Mouse (Mus musculus): ENCODE measurements around the gene Arih1. TPM values are rescaled to one million over a fixed set of nuclear protein-coding genes. Genes with fewer than 3 reads are reported as not detected.
A peak's percentile ranks its signal among the peaks of the same experiment; 100 is the strongest.

The Arih1 gene
- polyA plus RNA-seq, 1 experiment from 2014 or later, result 22.2 TPM

DNA sequence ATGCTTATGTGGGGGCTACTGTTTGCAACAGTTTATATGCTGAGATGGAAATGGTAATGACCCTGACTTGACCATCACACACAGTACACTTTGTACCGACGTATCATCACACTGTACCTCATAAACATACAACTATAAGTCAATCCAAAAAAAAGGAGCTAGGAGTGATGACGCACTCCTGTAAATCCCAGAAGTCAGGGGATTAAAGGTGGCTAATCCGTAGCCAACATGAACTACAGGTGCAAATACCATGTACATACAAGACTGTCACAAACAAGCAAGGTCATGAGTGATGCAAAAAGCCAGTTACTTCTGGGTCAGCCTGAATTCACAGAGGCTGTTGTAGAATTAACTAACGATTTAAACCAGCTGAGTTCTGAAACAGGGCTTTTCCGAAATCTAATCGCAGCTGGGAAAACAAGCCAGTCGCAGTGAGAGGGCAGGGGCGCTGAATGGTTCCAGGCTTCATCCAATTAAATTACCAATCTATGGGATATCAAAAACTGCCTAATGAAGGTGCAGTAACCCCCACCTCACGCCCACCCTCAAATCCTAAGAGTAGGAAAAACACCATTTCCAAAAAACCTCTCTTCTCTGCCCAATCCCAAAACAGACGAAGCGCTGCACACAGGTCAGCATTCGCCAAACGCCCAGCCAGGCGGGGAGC is 133.7 kb downstream of the Arih1 start:
- Histone ChIP-seq H3K36me3 (no peaks in the 10 kb centered on the region), H3K4me3 (peak overlapping the region; percentile 79), H3K4me1 (peaks cover 2% of the 10 kb centered on the region; the same call in 1 of the 2 replicates), H3K27me3 (ENCODE audit: insufficient read depth, poor library complexity, severe bottlenecking) (no peaks in the 10 kb centered on the region), H3K9me3 (no peaks in the 10 kb centered on the region), H3K27ac (peak overlapping the region; percentile 90)
- no peak for DNase-seq (ENCODE audit: low spot score)
- 11% methylated on average over 15 of the region's 15 CpGs for WGBS

- DNase-seq (ENCODE audit: low spot score), result no peak
- H3K36me3 ChIP-seq, result peaks cover 14% of the 10 kb centered on the region
- no peaks in the 10 kb centered on the region for H3K9me3 ChIP-seq
- no peaks in the 10 kb centered on the region for H3K4me1 ChIP-seq
- no peak overlapping the region for H3K27ac ChIP-seq
- H3K4me3 ChIP-seq, result no peak overlapping the region
- H3K27me3 ChIP-seq (ENCODE audit: insufficient read depth, poor library complexity, severe bottlenecking), result no peaks in the 10 kb centered on the region
- 66% methylated on average over 2 of the region's 2 CpGs for WGBS
Measured at GRCm38 (mm10) chr9:59346176-59346575, 140.2 kb downstream of the Arih1 start.

DNA sequence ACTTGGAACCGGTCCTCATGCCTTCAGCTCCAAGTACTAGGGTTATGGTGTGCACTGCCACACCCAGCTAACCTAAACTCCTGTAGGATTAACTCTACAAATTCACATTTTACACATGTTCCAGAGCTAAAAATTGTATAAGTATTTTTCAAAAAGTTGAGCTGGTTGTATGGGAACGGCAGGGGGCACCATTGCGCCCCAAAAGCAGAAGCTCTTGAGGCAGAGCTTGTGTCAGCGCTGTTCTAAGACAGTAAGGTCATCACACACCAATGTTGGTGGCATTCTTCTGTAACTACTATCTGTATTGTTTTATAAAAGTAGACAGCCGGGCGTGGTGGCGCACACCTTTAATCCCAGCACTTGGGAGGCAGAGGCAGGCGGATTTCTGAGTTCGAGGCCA is 146.4 kb downstream of the Arih1 start:
- H3K4me1 ChIP-seq, result no peaks in the 10 kb centered on the region
- H3K27ac ChIP-seq, result no peak overlapping the region
- peaks cover 22% of the 10 kb centered on the region for H3K36me3 ChIP-seq
- DNase-seq (ENCODE audit: low spot score), result no peak
- no peak overlapping the region for H3K4me3 ChIP-seq
- 74% methylated on average over 9 of the region's 9 CpGs for WGBS
- no peaks in the 10 kb centered on the region for H3K9me3 ChIP-seq
- H3K27me3 ChIP-seq (ENCODE audit: insufficient read depth, poor library complexity, severe bottlenecking), result no peaks in the 10 kb centered on the region

DNA sequence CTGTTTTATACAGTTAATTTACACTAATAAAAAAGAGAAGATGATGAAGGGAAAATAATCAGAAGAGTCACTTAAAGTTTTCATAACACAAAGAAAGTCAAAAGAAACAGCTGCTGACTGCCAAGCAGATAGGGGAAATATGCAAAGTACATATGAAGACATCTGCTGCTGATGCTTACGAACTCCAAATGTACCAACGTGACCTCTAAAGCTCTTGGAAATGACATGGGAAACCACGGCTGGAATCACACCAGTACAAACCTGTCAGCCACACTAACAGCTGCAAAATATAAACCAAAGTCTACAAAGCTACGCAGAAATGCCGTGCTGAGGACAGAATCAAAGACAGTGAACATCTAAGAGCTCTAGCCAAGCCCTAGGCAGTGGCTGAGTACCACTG is 147.3 kb downstream of the Arih1 start:
- Histone ChIP-seq H3K4me1 (no peaks in the 10 kb centered on the region), H3K27me3 (ENCODE audit: insufficient read depth, poor library complexity, severe bottlenecking) (no peaks in the 10 kb centered on the region), H3K36me3 (peaks cover 22% of the 10 kb centered on the region), H3K9me3 (no peaks in the 10 kb centered on the region), H3K27ac (no peak overlapping the region), H3K4me3 (no peak overlapping the region)
- 90% methylated on average over 5 of the region's 5 CpGs for WGBS
- DNase-seq (ENCODE audit: low spot score), result no peak

DNA sequence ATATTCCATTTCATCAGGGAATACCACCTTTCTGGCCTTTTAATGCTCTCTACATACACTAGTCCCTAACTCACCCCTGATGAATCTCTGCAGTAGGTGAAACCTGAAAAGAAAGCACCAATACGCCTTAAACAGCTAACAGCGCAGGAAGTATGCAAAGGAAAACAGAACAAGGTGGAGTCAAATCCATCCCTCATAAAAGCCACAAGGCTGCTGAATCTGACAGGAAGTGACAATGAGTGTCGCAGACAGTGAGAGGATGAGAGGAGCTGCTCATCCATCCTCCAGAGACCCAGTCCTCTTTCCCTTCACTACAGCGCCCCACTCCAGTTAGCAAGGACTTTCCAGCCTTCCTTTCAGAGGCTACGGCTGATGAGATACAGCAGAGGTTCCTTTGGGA is 148.0 kb downstream of the Arih1 start:
- Histone ChIP-seq H3K27me3 (ENCODE audit: insufficient read depth, poor library complexity, severe bottlenecking) (no peaks in the 10 kb centered on the region), H3K27ac (no peak overlapping the region), H3K36me3 (peaks cover 22% of the 10 kb centered on the region), H3K4me1 (no peaks in the 10 kb centered on the region), H3K9me3 (no peaks in the 10 kb centered on the region), H3K4me3 (no peak overlapping the region)
- no peak for DNase-seq (ENCODE audit: low spot score)
- WGBS, result 80% methylated on average over 5 of the region's 5 CpGs

Other genes starting within 250 kb of the Arih1 start
- 31.7 and 38.4 TPM in 2 replicates for gene Adpgk, start 195.1 kb downstream of the Arih1 start, polyA plus RNA-seq (2016; fragmentation: Nextera tagmentation; extraction: Ambion mirVana)
- gene Bbs4, start 133.1 kb downstream of the Arih1 start, polyA plus RNA-seq (2016; fragmentation: Nextera tagmentation; extraction: Ambion mirVana), result 8.6 and 9.6 TPM in 2 replicates
- gene Hexa, start 52.9 kb upstream of the Arih1 start, polyA plus RNA-seq (2016; fragmentation: Nextera tagmentation; extraction: Ambion mirVana), result 63.6 and 67.8 TPM in 2 replicates
- 0.11 and 0.26 TPM in 2 replicates for gene Tmem202, start 53.2 kb upstream of the Arih1 start, polyA plus RNA-seq (2016; fragmentation: Nextera tagmentation; extraction: Ambion mirVana)
- gene Celf6, start 91.3 kb upstream of the Arih1 start, polyA plus RNA-seq (2016; fragmentation: Nextera tagmentation; extraction: Ambion mirVana), result 0.06 TPM in 1 of 2 replicates, not detected in the other
- 19.3 and 23.9 TPM in 2 replicates for gene Parp6, start 130.7 kb upstream of the Arih1 start, polyA plus RNA-seq (2016; fragmentation: Nextera tagmentation; extraction: Ambion mirVana)
- 2,435 and 2,436 TPM in 2 replicates for gene Pkm, start 169.8 kb upstream of the Arih1 start, polyA plus RNA-seq (2016; fragmentation: Nextera tagmentation; extraction: Ambion mirVana)
- 0.10 and 0.18 TPM in 2 replicates for gene Gramd2, start 193.5 kb upstream of the Arih1 start, polyA plus RNA-seq (2016; fragmentation: Nextera tagmentation; extraction: Ambion mirVana)

Data from heart, embryonic 10.5 days (tissue).